Mouse (Mus musculus): ENCODE results near the gene Acbd7. TPM values are rescaled to one million over a fixed set of nuclear protein-coding genes. Genes with fewer than 3 reads are reported as not detected.

The Acbd7 gene
- 0.33 TPM in 1 of 2 replicates, not detected in the other for polyA plus RNA-seq (2014; fragmentation: Nextera tagmentation; extraction: Ambion mirVana)

GRCm38 (mm10) chr2:3335611-3336301 is at the start of gene Acbd7:
Acbd7 (plus strand) TSS chr2:3336168.
- 4% methylated on average over 20 of the region's 20 CpGs for WGBS (ENCODE audit: insufficient replicate concordance)
- no peak within 1 kb of the TSS for H3K27ac ChIP-seq (ENCODE audit: low read depth, low read length)
- H3K36me3 ChIP-seq (ENCODE audit: control insufficient read depth, insufficient read depth, low read length): no peaks in the 10 kb centered on the region
- H3K4me2 ChIP-seq: peak within 1 kb of the TSS; percentile 75
- H3K9ac ChIP-seq (ENCODE audit: low read depth, low read length): no peak within 1 kb of the TSS
- peak within 1 kb of the TSS; percentile 41 for H3K4me3 ChIP-seq (ENCODE audit: low read depth, low read length)
- ATAC-seq (replicated peaks; ENCODE audit: insufficient number of reproducible peaks, low FRiP score, low TSS enrichment): 0 out of 2 replicates have a peak, but pooled peaks have one; percentile 40
- H3K27me3 ChIP-seq (ENCODE audit: control insufficient read depth, insufficient read depth, low read length): no peaks in the 10 kb centered on the region
- H3K9me3 ChIP-seq (replicated peaks; ENCODE audit: control insufficient read depth, low read length): no peaks in the 10 kb centered on the region
- 0 out of 2 replicates have a peak, but pooled peaks cover 6% of the 10 kb centered on the region for H3K4me1 ChIP-seq (ENCODE audit: control insufficient read depth, insufficient read depth, low read length)

- WGBS (ENCODE audit: insufficient replicate concordance): 65% methylated on average over 2 of the region's 2 CpGs
- H3K9ac ChIP-seq (ENCODE audit: low read depth, low read length): no peak overlapping the region
- H3K4me2 ChIP-seq: peak overlapping the region; percentile 83; the same call in 1 of the 2 replicates
- ATAC-seq (replicated peaks; ENCODE audit: insufficient number of reproducible peaks, low FRiP score, low TSS enrichment): no peak
- H3K4me3 ChIP-seq (ENCODE audit: low read depth, low read length): no peak overlapping the region
- H3K4me1 ChIP-seq (ENCODE audit: control insufficient read depth, insufficient read depth, low read length): peaks cover 11% of the 10 kb centered on the region
- H3K27me3 ChIP-seq (ENCODE audit: control insufficient read depth, insufficient read depth, low read length): no peaks in the 10 kb centered on the region
- H3K9me3 ChIP-seq (replicated peaks; ENCODE audit: control insufficient read depth, low read length): no peaks in the 10 kb centered on the region
- H3K27ac ChIP-seq (ENCODE audit: low read depth, low read length): no peak overlapping the region
- H3K36me3 ChIP-seq (ENCODE audit: control insufficient read depth, insufficient read depth, low read length): no peaks in the 10 kb centered on the region
Measured at GRCm38 (mm10) chr2:3286243-3286642, 49.7 kb upstream of the Acbd7 start.

GRCm38 (mm10) chr2:3289581-3289980 is 46.4 kb upstream of the Acbd7 start:
- H3K4me3 ChIP-seq (ENCODE audit: low read depth, low read length): no peak overlapping the region
- peaks cover 8% of the 10 kb centered on the region for H3K4me1 ChIP-seq (ENCODE audit: control insufficient read depth, insufficient read depth, low read length)
- H3K36me3 ChIP-seq (ENCODE audit: control insufficient read depth, insufficient read depth, low read length): no peaks in the 10 kb centered on the region
- no peak overlapping the region for H3K27ac ChIP-seq (ENCODE audit: low read depth, low read length)
- H3K9ac ChIP-seq (ENCODE audit: low read depth, low read length): no peak overlapping the region
- H3K27me3 ChIP-seq (ENCODE audit: control insufficient read depth, insufficient read depth, low read length): no peaks in the 10 kb centered on the region
- H3K4me2 ChIP-seq: no peak overlapping the region
- no peak for ATAC-seq (replicated peaks; ENCODE audit: insufficient number of reproducible peaks, low FRiP score, low TSS enrichment)
- WGBS (ENCODE audit: insufficient replicate concordance): 85% methylated on average over 1 of the region's 1 CpGs
- H3K9me3 ChIP-seq (replicated peaks; ENCODE audit: control insufficient read depth, low read length): no peaks in the 10 kb centered on the region

- H3K27ac ChIP-seq (ENCODE audit: low read depth, low read length): no peak overlapping the region
- no peaks in the 10 kb centered on the region for H3K9me3 ChIP-seq (replicated peaks; ENCODE audit: control insufficient read depth, low read length)
- ATAC-seq (replicated peaks; ENCODE audit: insufficient number of reproducible peaks, low FRiP score, low TSS enrichment): no peak
- H3K4me2 ChIP-seq: no peak overlapping the region
- no peaks in the 10 kb centered on the region for H3K36me3 ChIP-seq (ENCODE audit: control insufficient read depth, insufficient read depth, low read length)
- no peak overlapping the region for H3K4me3 ChIP-seq (ENCODE audit: low read depth, low read length)
- 61% methylated on average over 1 of the region's 1 CpGs for WGBS (ENCODE audit: insufficient replicate concordance)
- H3K9ac ChIP-seq (ENCODE audit: low read depth, low read length): no peak overlapping the region
- no peaks in the 10 kb centered on the region for H3K4me1 ChIP-seq (ENCODE audit: control insufficient read depth, insufficient read depth, low read length)
- no peaks in the 10 kb centered on the region for H3K27me3 ChIP-seq (ENCODE audit: control insufficient read depth, insufficient read depth, low read length)
Measured at GRCm38 (mm10) chr2:3292170-3292569, 43.8 kb upstream of the Acbd7 start.

GRCm38 (mm10) chr2:3295826-3296225 is 40.1 kb upstream of the Acbd7 start:
- ATAC-seq (replicated peaks; ENCODE audit: insufficient number of reproducible peaks, low FRiP score, low TSS enrichment): no peak
- H3K36me3 ChIP-seq (ENCODE audit: control insufficient read depth, insufficient read depth, low read length): no peaks in the 10 kb centered on the region
- no peaks in the 10 kb centered on the region for H3K27me3 ChIP-seq (ENCODE audit: control insufficient read depth, insufficient read depth, low read length)
- 91% methylated on average over 7 of the region's 7 CpGs for WGBS (ENCODE audit: insufficient replicate concordance)
- H3K4me3 ChIP-seq (ENCODE audit: low read depth, low read length): no peak overlapping the region
- no peak overlapping the region for H3K27ac ChIP-seq (ENCODE audit: low read depth, low read length)
- H3K4me1 ChIP-seq (ENCODE audit: control insufficient read depth, insufficient read depth, low read length): no peaks in the 10 kb centered on the region
- H3K4me2 ChIP-seq: no peak overlapping the region
- no peaks in the 10 kb centered on the region for H3K9me3 ChIP-seq (replicated peaks; ENCODE audit: control insufficient read depth, low read length)
- no peak overlapping the region for H3K9ac ChIP-seq (ENCODE audit: low read depth, low read length)

- no peak overlapping the region for H3K4me3 ChIP-seq (ENCODE audit: low read depth, low read length)
- no peak for ATAC-seq (replicated peaks; ENCODE audit: insufficient number of reproducible peaks, low FRiP score, low TSS enrichment)
- no peaks in the 10 kb centered on the region for H3K9me3 ChIP-seq (replicated peaks; ENCODE audit: control insufficient read depth, low read length)
- no peak overlapping the region for H3K27ac ChIP-seq (ENCODE audit: low read depth, low read length)
- no peak overlapping the region for H3K4me2 ChIP-seq
- no peaks in the 10 kb centered on the region for H3K27me3 ChIP-seq (ENCODE audit: control insufficient read depth, insufficient read depth, low read length)
- no peaks in the 10 kb centered on the region for H3K4me1 ChIP-seq (ENCODE audit: control insufficient read depth, insufficient read depth, low read length)
- H3K9ac ChIP-seq (ENCODE audit: low read depth, low read length): no peak overlapping the region
- H3K36me3 ChIP-seq (ENCODE audit: control insufficient read depth, insufficient read depth, low read length): peaks cover 10% of the 10 kb centered on the region
- 83% methylated on average over 3 of the region's 3 CpGs for WGBS (ENCODE audit: insufficient replicate concordance)
Measured at GRCm38 (mm10) chr2:3305426-3306025, 30.4 kb upstream of the Acbd7 start.

- Histone ChIP-seq H3K36me3 (ENCODE audit: control insufficient read depth, insufficient read depth, low read length) (peaks cover 23% of the 10 kb centered on the region), H3K27me3 (ENCODE audit: control insufficient read depth, insufficient read depth, low read length) (no peaks in the 10 kb centered on the region), H3K4me1 (ENCODE audit: control insufficient read depth, insufficient read depth, low read length) (no peaks in the 10 kb centered on the region), H3K9ac (ENCODE audit: low read depth, low read length) (no peak overlapping the region), H3K9me3 (replicated peaks; ENCODE audit: control insufficient read depth, low read length) (no peaks in the 10 kb centered on the region), H3K4me3 (ENCODE audit: low read depth, low read length) (no peak overlapping the region), H3K4me2 (no peak overlapping the region), H3K27ac (ENCODE audit: low read depth, low read length) (no peak overlapping the region)
- 80% methylated on average over 2 of the region's 2 CpGs for WGBS (ENCODE audit: insufficient replicate concordance)
- no peak for ATAC-seq (replicated peaks; ENCODE audit: insufficient number of reproducible peaks, low FRiP score, low TSS enrichment)
Measured at GRCm38 (mm10) chr2:3323132-3323531, 12.8 kb upstream of the Acbd7 start.

- H3K9me3 ChIP-seq (replicated peaks; ENCODE audit: control insufficient read depth, low read length): no peaks in the 10 kb centered on the region
- peaks cover 21% of the 10 kb centered on the region for H3K36me3 ChIP-seq (ENCODE audit: control insufficient read depth, insufficient read depth, low read length)
- no peak overlapping the region for H3K4me3 ChIP-seq (ENCODE audit: low read depth, low read length)
- no peak for ATAC-seq (replicated peaks; ENCODE audit: insufficient number of reproducible peaks, low FRiP score, low TSS enrichment)
- no peaks in the 10 kb centered on the region for H3K4me1 ChIP-seq (ENCODE audit: control insufficient read depth, insufficient read depth, low read length)
- no peak overlapping the region for H3K27ac ChIP-seq (ENCODE audit: low read depth, low read length)
- H3K27me3 ChIP-seq (ENCODE audit: control insufficient read depth, insufficient read depth, low read length): no peaks in the 10 kb centered on the region
- H3K9ac ChIP-seq (ENCODE audit: low read depth, low read length): no peak overlapping the region
- 95% methylated on average over 7 of the region's 7 CpGs for WGBS (ENCODE audit: insufficient replicate concordance)
- H3K4me2 ChIP-seq: no peak overlapping the region
Measured at GRCm38 (mm10) chr2:3324381-3325130, 11.4 kb upstream of the Acbd7 start.
